Mouse (Mus musculus): Measurements from ENCODE around the gene Erbb3.

GRCm38 (mm10) chr10:128625287-128625894 lies 35.9 kb upstream of the Erbb3 start:
- TF ChIP-seq GATA1 (IDR thresholded peaks at IDR 0.05; ENCODE audit: borderline replicate concordance, low read length) (no peak), FLI1 (IDR thresholded peaks at IDR 0.05; ENCODE audit: low read length) (no peak)

Data from megakaryocyte, embryonic 14.5 days (primary cell).